Mouse (Mus musculus): ENCODE measurements around the gene Hivep1.
A peak's percentile ranks its signal among the peaks of the same experiment; 100 is the strongest.

The Hivep1 gene

GRCm38 (mm10) chr13:42076751-42077302 is 25.0 kb downstream of the Hivep1 start:
- no peak for DNase-seq

- no peak for DNase-seq
Observed at GRCm38 (mm10) chr13:42077629-42078028, 25.8 kb downstream of the Hivep1 start.

GRCm38 (mm10) chr13:42080131-42080916 is 28.5 kb downstream of the Hivep1 start:
- no peak for DNase-seq

GRCm38 (mm10) chr13:42088339-42088738 is 36.5 kb downstream of the Hivep1 start:
- no peak for DNase-seq

GRCm38 (mm10) chr13:42089025-42089424 is 37.2 kb downstream of the Hivep1 start:
- no peak for DNase-seq

GRCm38 (mm10) chr13:42090751-42091150 is 38.9 kb downstream of the Hivep1 start:
- DNase-seq: no peak

- no peak for DNase-seq
Observed at GRCm38 (mm10) chr13:42092392-42093139, 40.7 kb downstream of the Hivep1 start.

- no peak for DNase-seq
Observed at GRCm38 (mm10) chr13:42093268-42094042, 41.6 kb downstream of the Hivep1 start.

GRCm38 (mm10) chr13:42095826-42096515 is 44.1 kb downstream of the Hivep1 start:
- peak; percentile 46 to 51 for DNase-seq

- DNase-seq: no peak
Observed at GRCm38 (mm10) chr13:42097109-42097508, 45.3 kb downstream of the Hivep1 start.

GRCm38 (mm10) chr13:42098522-42098921 is 46.7 kb downstream of the Hivep1 start:
- DNase-seq: peak; percentile 40 to 47

GRCm38 (mm10) chr13:42099523-42099922 is 47.7 kb downstream of the Hivep1 start:
- no peak for DNase-seq

- peak; percentile 27 to 31 for DNase-seq
Observed at GRCm38 (mm10) chr13:42101440-42102190, 49.8 kb downstream of the Hivep1 start.

GRCm38 (mm10) chr13:42102980-42103379 is 51.2 kb downstream of the Hivep1 start:
- peak; percentile 81 to 86 for DNase-seq

- DNase-seq: peak; percentile 58 to 60
Observed at GRCm38 (mm10) chr13:42103486-42104166, 51.8 kb downstream of the Hivep1 start.

- DNase-seq: no peak
Observed at GRCm38 (mm10) chr13:42104371-42104770, 52.5 kb downstream of the Hivep1 start.

GRCm38 (mm10) chr13:42108483-42109215 is 56.8 kb downstream of the Hivep1 start:
- DNase-seq: no peak

GRCm38 (mm10) chr13:42110416-42110815 is 58.6 kb downstream of the Hivep1 start:
- no peak for DNase-seq

- no peak for DNase-seq
Observed at GRCm38 (mm10) chr13:42112071-42112470, 60.2 kb downstream of the Hivep1 start.

- no peak for DNase-seq
Observed at GRCm38 (mm10) chr13:42112748-42113147, 60.9 kb downstream of the Hivep1 start.
